Mouse (Mus musculus) liver, embryonic 14.5 days (tissue): ENCODE measurements around the gene Nfkbid.
A peak's percentile ranks its signal among the peaks of the same experiment; 100 is the strongest.

Experiments used
- CTCF ChIP-seq: IDR thresholded peaks from 2 replicates; pipeline ENCODE4 v1.5.1; 2016; ENCODE audit warnings: antibody characterized with exemption, low read depth, control low read depth
- EP300 ChIP-seq: IDR thresholded peaks from 2 replicates; pipeline ENCODE4 v1.6.1; 2016; ENCODE audit warnings: antibody characterized with exemption, low read depth

- no peak for TF ChIP-seq EP300
- TF ChIP-seq CTCF: peak; percentile 31; the same call in 1 of the 2 replicates
These were observed 1.7 kb upstream of the Nfkbid start, which contains the start of gene Hcst for GRCm38 (mm10) chr7:30419561-30420499.
